Mouse (Mus musculus) naive thymus-derived CD4-positive, alpha-beta T cell, adult 2 months (primary cell): ENCODE measurements around the gene Il17rb.

Source experiments
- DNase-seq: peaks from one replicate; pipeline ENCODE4 v3.0.0-alpha.2; 2011; ENCODE audit warnings: low read depth

The Il17rb gene

DNA sequence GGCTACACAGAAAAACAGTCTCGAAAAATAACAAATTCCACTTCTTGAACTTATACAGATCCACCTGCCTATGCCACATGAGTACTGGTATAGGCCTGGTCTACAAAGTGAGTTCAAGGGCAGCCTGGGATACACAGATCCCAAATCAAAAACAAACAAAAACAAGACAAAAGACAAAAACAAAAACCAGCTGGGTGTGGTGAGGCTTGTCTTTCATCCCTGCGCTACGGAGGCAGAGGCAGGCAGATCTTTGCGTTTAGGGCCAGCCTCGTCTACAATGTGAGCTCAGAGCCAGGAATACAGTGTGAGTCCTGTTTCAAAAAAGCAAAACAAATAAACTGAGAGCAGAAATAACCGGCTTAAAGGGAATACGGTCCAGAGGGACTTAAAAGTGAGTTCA lies 41.1 kb downstream of the Il17rb start:
- no peak for DNase-seq

DNA sequence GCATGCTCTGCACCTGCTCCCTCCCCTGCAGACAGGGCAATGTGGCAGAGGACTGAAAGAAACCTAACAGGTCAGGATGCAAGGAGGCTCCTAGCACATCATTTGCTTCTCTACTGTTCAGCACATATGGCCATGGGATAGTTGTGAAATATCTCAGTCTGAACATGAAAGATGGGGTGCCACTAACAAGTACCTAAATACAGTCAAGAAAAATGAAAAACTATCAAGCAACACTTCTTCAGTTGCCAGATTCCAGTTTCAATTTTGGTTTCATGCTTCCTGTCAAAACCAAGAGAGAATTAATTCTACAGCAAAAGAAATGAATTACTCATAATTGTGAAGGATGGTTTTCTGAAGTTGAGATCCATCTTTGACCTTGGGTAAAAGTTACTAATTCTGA lies 51.3 kb downstream of the Il17rb start:
- no peak for DNase-seq

DNA sequence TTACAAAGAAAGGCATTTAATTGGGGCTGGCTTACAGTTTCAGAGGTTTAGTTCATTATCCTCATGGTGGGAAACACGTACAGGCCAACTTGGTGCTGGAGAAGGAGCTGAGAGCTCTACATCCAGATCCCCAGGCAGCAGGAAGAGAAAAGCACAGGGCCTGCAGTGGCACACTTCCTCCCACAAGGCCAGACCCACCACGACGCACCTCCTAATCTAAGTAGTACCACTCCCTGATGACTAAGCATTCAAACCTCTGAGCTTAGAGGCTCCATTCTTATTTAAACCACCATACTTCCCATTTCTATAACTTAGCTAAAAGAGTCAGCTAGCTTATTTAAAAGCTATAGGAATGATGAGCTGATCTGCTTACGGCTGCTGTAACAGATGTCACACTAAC lies 57.9 kb downstream of the Il17rb start:
- no peak for DNase-seq

DNA sequence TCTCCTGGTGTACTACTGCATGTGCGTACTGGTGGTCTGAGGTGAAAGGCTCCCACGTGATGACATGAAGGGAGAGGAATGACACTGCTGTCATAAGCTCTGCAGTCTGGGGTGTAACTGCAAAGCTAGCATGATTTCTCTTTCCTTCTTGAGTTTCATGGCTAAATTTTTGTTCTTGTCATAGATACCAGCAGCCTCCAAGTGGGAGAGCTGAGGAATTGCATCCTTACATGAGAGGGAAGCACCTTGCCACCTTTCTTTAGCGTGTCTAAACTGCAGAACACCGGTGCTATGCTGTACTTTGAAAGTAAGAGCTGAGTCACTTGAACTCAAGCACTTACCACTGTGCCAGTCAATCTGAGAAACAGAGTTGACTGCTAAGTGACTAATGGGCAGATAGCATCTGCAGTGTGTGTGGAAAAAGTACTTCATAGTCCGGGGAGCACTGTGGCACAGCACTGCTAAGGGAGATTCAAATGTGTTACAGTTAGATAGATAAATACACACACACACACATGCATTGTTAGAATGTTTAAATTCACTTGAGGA lies 61.9 kb downstream of the Il17rb start:
- no peak for DNase-seq
